Mouse (Mus musculus): ENCODE results near the gene Cand1. TPM values are rescaled to one million over a fixed set of nuclear protein-coding genes. Genes with fewer than 3 reads are reported as not detected.

The Cand1 gene
- polyA plus RNA-seq, 1 experiment from 2014 or later = 89.9 TPM

GRCm38 (mm10) chr10:119257876-119258275 lies 18.0 kb upstream of the Cand1 start:
- H3K4me1 ChIP-seq (ENCODE audit: control insufficient read depth, insufficient read depth, low read length) = no peaks in the 10 kb centered on the region
- WGBS = 71% methylated on average over 4 of the region's 4 CpGs
- H3K27me3 ChIP-seq (ENCODE audit: control insufficient read depth, insufficient read depth, low read length) = no peaks in the 10 kb centered on the region
- H3K27ac ChIP-seq (ENCODE audit: low read depth, low read length) = no peak overlapping the region
- ATAC-seq (ENCODE audit: low FRiP score, low TSS enrichment) = no peak
- no peaks in the 10 kb centered on the region for H3K9me3 ChIP-seq (ENCODE audit: control insufficient read depth, low read length)
- no peak overlapping the region for H3K9ac ChIP-seq (ENCODE audit: low read depth, low read length)
- no peak overlapping the region for H3K4me2 ChIP-seq (replicated peaks; ENCODE audit: low read depth, low read length)
- H3K4me3 ChIP-seq (ENCODE audit: low read length) = no peak overlapping the region
- H3K36me3 ChIP-seq (ENCODE audit: control insufficient read depth, insufficient read depth, low read length) = no peaks in the 10 kb centered on the region

- ATAC-seq (ENCODE audit: low FRiP score, low TSS enrichment) = no peak
- no peaks in the 10 kb centered on the region for H3K4me1 ChIP-seq (ENCODE audit: control insufficient read depth, insufficient read depth, low read length)
- no peaks in the 10 kb centered on the region for H3K27me3 ChIP-seq (ENCODE audit: control insufficient read depth, insufficient read depth, low read length)
- 87% methylated on average over 14 of the region's 14 CpGs for WGBS
- no peak overlapping the region for H3K9ac ChIP-seq (ENCODE audit: low read depth, low read length)
- H3K9me3 ChIP-seq (ENCODE audit: control insufficient read depth, low read length) = no peaks in the 10 kb centered on the region
- no peak overlapping the region for H3K4me2 ChIP-seq (replicated peaks; ENCODE audit: low read depth, low read length)
- H3K27ac ChIP-seq (ENCODE audit: low read depth, low read length) = no peak overlapping the region
- no peaks in the 10 kb centered on the region for H3K36me3 ChIP-seq (ENCODE audit: control insufficient read depth, insufficient read depth, low read length)
- no peak overlapping the region for H3K4me3 ChIP-seq (ENCODE audit: low read length)
Measured at GRCm38 (mm10) chr10:119244146-119244545, 4.3 kb upstream of the Cand1 start.

- 0 out of 2 replicates have a peak, but pooled peaks have one; percentile 0 for ATAC-seq (ENCODE audit: low FRiP score, low TSS enrichment)
- H3K27ac ChIP-seq (ENCODE audit: low read depth, low read length) = peak overlapping the region; percentile 99
- 3% methylated on average over 9 of the region's 9 CpGs for WGBS
Measured at GRCm38 (mm10) chr10:119240722-119241089, 851 bp upstream of the Cand1 start.

GRCm38 (mm10) chr10:119239633-119239968 lies 254 bp downstream of the Cand1 start:
- 0% methylated on average over 30 of the region's 37 CpGs for WGBS
- Histone ChIP-seq H3K4me3 (ENCODE audit: low read length) (peak overlapping the region; percentile 92), H3K36me3 (ENCODE audit: control insufficient read depth, insufficient read depth, low read length) (peaks cover 11% of the 10 kb centered on the region; the same call in 1 of the 2 replicates), H3K4me1 (ENCODE audit: control insufficient read depth, insufficient read depth, low read length) (peaks cover 11% of the 10 kb centered on the region; the same call in 1 of the 2 replicates), H3K4me2 (replicated peaks; ENCODE audit: low read depth, low read length) (peak overlapping the region; percentile 84), H3K9me3 (ENCODE audit: control insufficient read depth, low read length) (no peaks in the 10 kb centered on the region), H3K27me3 (ENCODE audit: control insufficient read depth, insufficient read depth, low read length) (no peaks in the 10 kb centered on the region), H3K9ac (ENCODE audit: low read depth, low read length) (peak overlapping the region; percentile 98), H3K27ac (ENCODE audit: low read depth, low read length) (peak overlapping the region; percentile 99)
- no peak; the same call in 1 of the 2 replicates for ATAC-seq (ENCODE audit: low FRiP score, low TSS enrichment)

More at GRCm38 (mm10) chr10:119240722-119241089, 851 bp upstream of the Cand1 start:
- Histone ChIP-seq H3K4me1 (ENCODE audit: control insufficient read depth, insufficient read depth, low read length) (peaks cover 11% of the 10 kb centered on the region; the same call in 1 of the 2 replicates), H3K4me3 (ENCODE audit: low read length) (peak overlapping the region; percentile 92), H3K9me3 (ENCODE audit: control insufficient read depth, low read length) (no peaks in the 10 kb centered on the region), H3K4me2 (replicated peaks; ENCODE audit: low read depth, low read length) (peak overlapping the region; percentile 67), H3K27me3 (ENCODE audit: control insufficient read depth, insufficient read depth, low read length) (no peaks in the 10 kb centered on the region), H3K36me3 (ENCODE audit: control insufficient read depth, insufficient read depth, low read length) (peaks cover 3% of the 10 kb centered on the region; the same call in 1 of the 2 replicates), H3K9ac (ENCODE audit: low read depth, low read length) (peak overlapping the region; percentile 98)

- H3K27ac ChIP-seq (ENCODE audit: low read depth, low read length) = peak overlapping the region; percentile 99
- peaks cover 11% of the 10 kb centered on the region; the same call in 1 of the 2 replicates for H3K4me1 ChIP-seq (ENCODE audit: control insufficient read depth, insufficient read depth, low read length)
- peaks cover 11% of the 10 kb centered on the region; the same call in 1 of the 2 replicates for H3K36me3 ChIP-seq (ENCODE audit: control insufficient read depth, insufficient read depth, low read length)
- no peaks in the 10 kb centered on the region for H3K9me3 ChIP-seq (ENCODE audit: control insufficient read depth, low read length)
- peak overlapping the region; percentile 92 for H3K4me3 ChIP-seq (ENCODE audit: low read length)
- ATAC-seq (ENCODE audit: low FRiP score, low TSS enrichment) = peak; percentile 55
- H3K9ac ChIP-seq (ENCODE audit: low read depth, low read length) = peak overlapping the region; percentile 98
- peak overlapping the region; percentile 84 for H3K4me2 ChIP-seq (replicated peaks; ENCODE audit: low read depth, low read length)
- under 1% methylated on average over 50 of the region's 54 CpGs for WGBS
- H3K27me3 ChIP-seq (ENCODE audit: control insufficient read depth, insufficient read depth, low read length) = no peaks in the 10 kb centered on the region
Measured at GRCm38 (mm10) chr10:119238985-119239631, 747 bp downstream of the Cand1 start.

- WGBS = 79% methylated on average over 5 of the region's 5 CpGs
- peaks cover 17% of the 10 kb centered on the region for H3K36me3 ChIP-seq (ENCODE audit: control insufficient read depth, insufficient read depth, low read length)
- 0 out of 2 replicates have a peak, but pooled peaks have one; percentile 14 for ATAC-seq (ENCODE audit: low FRiP score, low TSS enrichment)
- no peak overlapping the region for H3K4me2 ChIP-seq (replicated peaks; ENCODE audit: low read depth, low read length)
- no peak overlapping the region for H3K4me3 ChIP-seq (ENCODE audit: low read length)
- peaks cover 20% of the 10 kb centered on the region for H3K4me1 ChIP-seq (ENCODE audit: control insufficient read depth, insufficient read depth, low read length)
- no peak overlapping the region for H3K9ac ChIP-seq (ENCODE audit: low read depth, low read length)
- H3K27me3 ChIP-seq (ENCODE audit: control insufficient read depth, insufficient read depth, low read length) = no peaks in the 10 kb centered on the region
- H3K27ac ChIP-seq (ENCODE audit: low read depth, low read length) = no peak overlapping the region
- H3K9me3 ChIP-seq (ENCODE audit: control insufficient read depth, low read length) = no peaks in the 10 kb centered on the region
Measured at GRCm38 (mm10) chr10:119231526-119231925, 8.3 kb downstream of the Cand1 start.

GRCm38 (mm10) chr10:119230703-119231102 lies 9.2 kb downstream of the Cand1 start:
- ATAC-seq (ENCODE audit: low FRiP score, low TSS enrichment) = no peak
- Histone ChIP-seq H3K4me3 (ENCODE audit: low read length) (no peak overlapping the region), H3K9ac (ENCODE audit: low read depth, low read length) (no peak overlapping the region), H3K9me3 (ENCODE audit: control insufficient read depth, low read length) (no peaks in the 10 kb centered on the region), H3K4me2 (replicated peaks; ENCODE audit: low read depth, low read length) (no peak overlapping the region), H3K4me1 (ENCODE audit: control insufficient read depth, insufficient read depth, low read length) (peaks cover 20% of the 10 kb centered on the region), H3K27me3 (ENCODE audit: control insufficient read depth, insufficient read depth, low read length) (no peaks in the 10 kb centered on the region), H3K27ac (ENCODE audit: low read depth, low read length) (peak overlapping the region; percentile 60), H3K36me3 (ENCODE audit: control insufficient read depth, insufficient read depth, low read length) (peaks cover 23% of the 10 kb centered on the region)
- WGBS = 83% methylated on average over 4 of the region's 4 CpGs

GRCm38 (mm10) chr10:119230074-119230669 lies 9.7 kb downstream of the Cand1 start:
- no peaks in the 10 kb centered on the region for H3K27me3 ChIP-seq (ENCODE audit: control insufficient read depth, insufficient read depth, low read length)
- H3K27ac ChIP-seq (ENCODE audit: low read depth, low read length) = peak overlapping the region; percentile 60
- H3K36me3 ChIP-seq (ENCODE audit: control insufficient read depth, insufficient read depth, low read length) = peaks cover 21% of the 10 kb centered on the region
- H3K9ac ChIP-seq (ENCODE audit: low read depth, low read length) = no peak overlapping the region
- WGBS = 44% methylated on average over 5 of the region's 5 CpGs
- H3K4me2 ChIP-seq (replicated peaks; ENCODE audit: low read depth, low read length) = no peak overlapping the region
- ATAC-seq (ENCODE audit: low FRiP score, low TSS enrichment) = peak; percentile 82
- H3K4me1 ChIP-seq (ENCODE audit: control insufficient read depth, insufficient read depth, low read length) = peaks cover 20% of the 10 kb centered on the region
- no peaks in the 10 kb centered on the region for H3K9me3 ChIP-seq (ENCODE audit: control insufficient read depth, low read length)
- H3K4me3 ChIP-seq (ENCODE audit: low read length) = no peak overlapping the region

GRCm38 (mm10) chr10:119223686-119224085 lies 16.2 kb downstream of the Cand1 start:
- no peak overlapping the region for H3K9ac ChIP-seq (ENCODE audit: low read depth, low read length)
- H3K4me3 ChIP-seq (ENCODE audit: low read length) = no peak overlapping the region
- H3K9me3 ChIP-seq (ENCODE audit: control insufficient read depth, low read length) = no peaks in the 10 kb centered on the region
- H3K4me1 ChIP-seq (ENCODE audit: control insufficient read depth, insufficient read depth, low read length) = peaks cover 3% of the 10 kb centered on the region; the same call in 1 of the 2 replicates
- H3K27me3 ChIP-seq (ENCODE audit: control insufficient read depth, insufficient read depth, low read length) = no peaks in the 10 kb centered on the region
- no peak overlapping the region for H3K4me2 ChIP-seq (replicated peaks; ENCODE audit: low read depth, low read length)
- no peak overlapping the region for H3K27ac ChIP-seq (ENCODE audit: low read depth, low read length)
- WGBS = 72% methylated on average over 4 of the region's 4 CpGs
- no peak for ATAC-seq (ENCODE audit: low FRiP score, low TSS enrichment)
- peaks cover 46% of the 10 kb centered on the region for H3K36me3 ChIP-seq (ENCODE audit: control insufficient read depth, insufficient read depth, low read length)

Data from kidney, embryonic 14.5 days (tissue).